Mouse (Mus musculus) erythroblast, embryonic 14.5 days (primary cell): ENCODE results near the gene Slc6a20b.

Source experiments
- GATA1 ChIP-seq: IDR thresholded peaks from 2 replicates; pipeline ENCODE4 v1.6.1; 2012; ENCODE audit warnings: low read length, inconsistent platforms, mixed read lengths
- TAL1 ChIP-seq: IDR thresholded peaks from 3 replicates; pipeline ENCODE4 v1.6.1; 2012; ENCODE audit warnings: low read length, inconsistent platforms, mixed read lengths

DNA sequence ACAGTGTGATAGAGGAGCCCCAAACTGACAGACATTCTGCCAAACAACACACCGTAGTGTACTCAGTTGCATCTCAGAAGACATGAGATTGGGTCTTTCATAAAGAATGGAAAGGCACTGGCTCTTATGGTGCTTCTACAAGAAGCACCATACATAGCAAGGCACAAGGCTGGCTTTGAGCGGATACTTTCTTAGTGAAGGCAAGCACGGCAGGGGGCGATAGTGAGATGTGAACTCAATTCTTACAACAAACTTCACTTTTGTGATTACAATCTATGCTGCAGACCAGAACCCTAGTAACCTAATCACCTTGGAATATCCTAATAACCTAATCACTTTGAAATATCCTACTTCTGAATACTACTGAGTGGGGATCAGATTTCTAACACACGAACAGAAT, 33.3 kb upstream of the Slc6a20b start:
- TF ChIP-seq TAL1 (no peak), GATA1 (no peak)
